Comparison of ENCODE assay signal across 21 mouse cellular contexts in the genomic region with DNA sequence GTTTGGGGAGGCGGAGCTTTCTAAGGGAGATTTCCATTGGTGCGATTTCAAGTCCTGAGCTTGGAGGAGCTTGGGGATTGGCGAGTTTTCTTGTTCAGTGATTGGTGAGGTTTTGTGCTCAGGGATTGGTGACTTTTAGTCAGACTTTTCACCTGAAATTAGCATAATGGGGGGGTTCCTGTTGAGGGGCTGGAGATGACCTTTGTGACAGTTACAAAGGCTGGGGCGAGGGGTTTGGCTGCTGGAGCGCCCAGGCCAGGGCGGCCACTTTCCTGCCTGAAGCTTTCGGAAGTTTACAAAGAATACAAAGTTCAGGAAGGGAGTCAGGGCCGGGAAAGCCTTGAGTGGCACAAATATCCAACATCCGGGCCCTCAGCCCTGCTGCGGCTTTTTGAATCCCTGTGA. TPM values are rescaled to one million over a fixed set of nuclear protein-coding genes. Genes with fewer than 3 reads are reported as not detected.
A peak's percentile ranks its signal among the peaks of the same experiment; 100 is the strongest.
DNase-seq lines count a peak whose midpoint lies in the region; ATAC-seq lines count a peak whose summit lies in the region.
"Had no signal": no experiment of that assay in that cellular context is flagged by ENCODE, and none has a peak within 500 bp of the region (broad histone marks: within the 10 kb centered on the region; RNA-seq: fewer than 3 reads in every experiment).

No protein-coding gene starts in this region.

- H3K4me1 ChIP-seq in forebrain, embryonic 11.5 days (replicated peaks; ENCODE audit: control insufficient read depth, insufficient read depth, low read length): no peaks in the 10 kb centered on the region
- H3K4me1 ChIP-seq in forebrain, embryonic 13.5 days: peaks cover 7% of the 10 kb centered on the region
- H3K4me1 ChIP-seq in brown adipose tissue, adult 24 weeks (ENCODE audit: control insufficient read depth, insufficient read depth, insufficient read length, low read length): peaks cover 3% of the 10 kb centered on the region; the same call in 1 of the 2 replicates
- H3K4me1 ChIP-seq in intestine, embryonic 16.5 days (ENCODE audit: control insufficient read depth, insufficient read depth, low read length): no peaks in the 10 kb centered on the region
- H3K4me1 ChIP-seq: embryonic facial prominence, embryonic 13.5 days had no signal

- no peaks in the 10 kb centered on the region for H3K9me3 ChIP-seq in forebrain, embryonic 11.5 days (ENCODE audit: control insufficient read depth, low read length)
- no peaks in the 10 kb centered on the region for H3K9me3 ChIP-seq in forebrain, embryonic 13.5 days (replicated peaks)
- H3K9me3 ChIP-seq in intestine, embryonic 16.5 days (ENCODE audit: control insufficient read depth, low read length): no peaks in the 10 kb centered on the region
- H3K9me3 ChIP-seq: embryonic facial prominence, embryonic 13.5 days; heart, embryonic 15.5 days; hindbrain, embryonic 15.5 days; limb, embryonic 10.5 days had no signal

- peak; percentile 28 for DNase-seq in forebrain, embryonic 11.5 days (ENCODE audit: low spot score)
- peak; percentile 36 for DNase-seq in kidney, postnatal 10 days
- no peak for DNase-seq in kidney, postnatal 4 days
- DNase-seq in lung, postnatal 4 days: peak; percentile 60 to 82
- no peak for DNase-seq in embryo, embryonic 9.5 days (ENCODE audit: extremely low spot score)
- DNase-seq: cerebellum, adult 11-12 months; gastrocnemius, postnatal 25 days; right cerebral cortex, postnatal 25 days; thymus, postnatal 4 days had no signal

- H3K9ac ChIP-seq in forebrain, embryonic 11.5 days (ENCODE audit: low read length): no peak overlapping the region
- H3K9ac ChIP-seq in forebrain, embryonic 13.5 days: no peak overlapping the region
- H3K9ac ChIP-seq in intestine, embryonic 16.5 days (ENCODE audit: low read depth, low read length): no peak overlapping the region
- H3K9ac ChIP-seq: embryonic facial prominence, embryonic 13.5 days; heart, embryonic 15.5 days; hindbrain, embryonic 15.5 days had no signal

- ATAC-seq in forebrain, embryonic 11.5 days (replicated peaks; ENCODE audit: low FRiP score): no peak
- ATAC-seq in forebrain, embryonic 13.5 days: no peak
- no peak for ATAC-seq in intestine, embryonic 16.5 days
- ATAC-seq: intestine, postnatal 0 days had no signal

- no peak overlapping the region for H3K4me2 ChIP-seq in forebrain, embryonic 11.5 days (ENCODE audit: low read depth, low read length, severe bottlenecking)
- H3K4me2 ChIP-seq in forebrain, embryonic 13.5 days: no peak overlapping the region
- no peak overlapping the region for H3K4me2 ChIP-seq in intestine, embryonic 16.5 days (ENCODE audit: low read depth, low read length)
- H3K4me2 ChIP-seq: embryonic facial prominence, embryonic 13.5 days; heart, embryonic 15.5 days; hindbrain, embryonic 15.5 days; liver, embryonic 11.5 days; midbrain, embryonic 11.5 days had no signal

- no peaks in the 10 kb centered on the region for H3K27me3 ChIP-seq in forebrain, embryonic 11.5 days (ENCODE audit: control insufficient read depth, insufficient read depth, low read length)
- H3K27me3 ChIP-seq in forebrain, embryonic 13.5 days: no peaks in the 10 kb centered on the region
- no peaks in the 10 kb centered on the region for H3K27me3 ChIP-seq in intestine, embryonic 16.5 days (replicated peaks; ENCODE audit: control insufficient read depth, insufficient read depth, low read length)
- H3K27me3 ChIP-seq: embryonic facial prominence, embryonic 13.5 days; heart, embryonic 15.5 days; hindbrain, embryonic 15.5 days had no signal

- H3K4me3 ChIP-seq in forebrain, embryonic 11.5 days (ENCODE audit: low read depth, low read length): no peak overlapping the region
- H3K4me3 ChIP-seq in forebrain, embryonic 13.5 days: no peak overlapping the region
- H3K4me3 ChIP-seq in brown adipose tissue, adult 24 weeks (ENCODE audit: insufficient read depth, low read depth, low read length): no peak overlapping the region
- no peak overlapping the region for H3K4me3 ChIP-seq in intestine, embryonic 16.5 days (ENCODE audit: low read length)
- H3K4me3 ChIP-seq: embryonic facial prominence, embryonic 13.5 days; heart, embryonic 15.5 days; hindbrain, embryonic 15.5 days; left cerebral cortex, adult 2 months; limb, embryonic 10.5 days had no signal

- H3K27ac ChIP-seq in forebrain, embryonic 11.5 days (ENCODE audit: low read depth, low read length): no peak overlapping the region
- H3K27ac ChIP-seq in forebrain, embryonic 13.5 days: no peak overlapping the region
- H3K27ac ChIP-seq in brown adipose tissue, adult 24 weeks (replicated peaks; ENCODE audit: low read depth, low read length): peak overlapping the region; percentile 66
- H3K27ac ChIP-seq in intestine, embryonic 16.5 days (ENCODE audit: low read length): no peak overlapping the region
- H3K27ac ChIP-seq: embryonic facial prominence, embryonic 13.5 days; heart, embryonic 15.5 days; hindbrain, embryonic 15.5 days; limb, embryonic 10.5 days; macrophage had no signal

- WGBS in forebrain, embryonic 11.5 days: 92% methylated on average over 10 of the region's 10 CpGs
- WGBS in forebrain, embryonic 13.5 days: 92% methylated on average over 10 of the region's 10 CpGs
- WGBS in intestine, embryonic 16.5 days: 87% methylated on average over 10 of the region's 10 CpGs

- no peaks in the 10 kb centered on the region for H3K36me3 ChIP-seq in forebrain, embryonic 11.5 days (ENCODE audit: control insufficient read depth, insufficient read depth, low read length)
- no peaks in the 10 kb centered on the region for H3K36me3 ChIP-seq in forebrain, embryonic 13.5 days (ENCODE audit: poor library complexity, severe bottlenecking)
- H3K36me3 ChIP-seq in intestine, embryonic 16.5 days (ENCODE audit: control insufficient read depth, insufficient read depth, low read length): no peaks in the 10 kb centered on the region
- H3K36me3 ChIP-seq: embryonic facial prominence, embryonic 13.5 days; heart, embryonic 15.5 days; hindbrain, embryonic 15.5 days; limb, embryonic 10.5 days had no signal

RNA-seq across cellular contexts. Expression of gene Cygb, which starts 51.1 kb away (rescaled TPM):
- polyA plus RNA-seq in forebrain, embryonic 11.5 days (2014; fragmentation: Nextera tagmentation; extraction: Ambion mirVana): 1.7 TPM in 2 replicates
- polyA plus RNA-seq in forebrain, embryonic 13.5 days (2015; fragmentation: Nextera tagmentation; extraction: Ambion mirVana): 8.8 and 9.3 TPM in 2 replicates
- 13.4 and 18.7 TPM in 2 replicates for polyA plus RNA-seq in brown adipose tissue, adult 24 weeks (2012; ENCODE audit: insufficient read depth, insufficient read length, missing spikeins)
- 12.3 and 14.4 TPM in 2 replicates for polyA plus RNA-seq in intestine, embryonic 16.5 days (2015; fragmentation: Nextera tagmentation; extraction: Ambion mirVana)
- polyA plus RNA-seq: macrophage had no signal

RNA-seq across cellular contexts. Expression of gene Prcd, which starts 51.9 kb away (rescaled TPM):
- 0.23 and 0.67 TPM in 2 replicates for polyA plus RNA-seq in forebrain, embryonic 11.5 days (2014; fragmentation: Nextera tagmentation; extraction: Ambion mirVana)
- 0.79 and 0.80 TPM in 2 replicates for polyA plus RNA-seq in forebrain, embryonic 13.5 days (2015; fragmentation: Nextera tagmentation; extraction: Ambion mirVana)
- polyA plus RNA-seq in brown adipose tissue, adult 24 weeks (2012; ENCODE audit: insufficient read depth, insufficient read length, missing spikeins): 1.5 TPM in 1 of 2 replicates, not detected in the other
- polyA plus RNA-seq in intestine, embryonic 16.5 days (2015; fragmentation: Nextera tagmentation; extraction: Ambion mirVana): 1.4 and 1.9 TPM in 2 replicates
- polyA plus RNA-seq: macrophage had no signal

Comparison
In these comparisons a context has a peak if more than half of its experiments do, and no peak if none do; other contexts are left out.
1. DNase-seq: peak in forebrain, embryonic 11.5 days (single experiment), kidney, postnatal 10 days (single experiment) and lung, postnatal 4 days (2 of 2); none in kidney, postnatal 4 days (0 of 2) and embryo, embryonic 9.5 days (single experiment).